Mouse (Mus musculus): ENCODE data around the gene Atp5j2.
"Not testable (repeated sequence)": the region's sequence is repeated elsewhere in the genome, so short reads cannot be mapped to it uniquely, and the experiment has no call there.

Atp5j2 gene

DNA sequence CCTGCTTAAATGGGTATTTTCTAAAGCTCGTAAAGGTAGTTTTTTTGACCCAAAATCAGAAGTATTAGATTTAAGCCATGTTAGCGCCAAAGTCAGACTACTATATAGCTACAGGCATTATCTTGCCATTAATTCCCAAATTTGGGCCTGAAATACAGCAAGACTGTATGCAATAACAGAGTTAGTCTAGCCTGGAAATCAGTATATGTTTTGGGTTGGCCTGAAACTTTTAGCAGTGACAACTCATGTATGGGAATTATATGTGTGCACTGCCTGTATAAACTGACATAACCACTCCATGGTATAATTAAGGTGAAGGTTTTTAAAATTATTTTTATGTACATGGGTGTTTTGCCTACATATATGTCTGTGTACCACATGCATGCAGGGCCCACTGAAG, at the start of gene Atp5j2:
Gene Atp5j2, minus strand, starts transcription at position 101 of the 400 bp plus-strand sequence.
- in situ Hi-C loops (cut with MboI): no loop called here

DNA sequence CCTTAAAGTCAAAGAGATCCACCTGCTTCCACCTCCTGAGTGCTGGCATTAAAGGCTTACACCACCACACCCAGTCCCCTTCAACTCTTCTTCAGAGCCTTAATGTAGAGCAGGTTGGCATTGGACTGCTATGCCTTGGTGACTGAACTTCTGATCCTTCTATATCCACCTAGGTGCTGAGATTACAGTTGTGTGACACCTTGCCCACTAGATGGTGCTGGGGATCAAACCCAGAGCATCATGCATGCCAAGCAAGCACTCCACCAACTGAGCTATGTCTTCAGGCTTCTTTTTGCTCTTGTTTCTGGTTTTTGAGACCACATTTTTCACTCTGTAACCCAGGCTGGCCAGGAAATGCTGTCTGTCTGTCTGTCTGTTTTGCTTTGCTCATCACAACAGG, 42.8 kb upstream of the Atp5j2 start:
- in situ Hi-C loops (cut with MboI): no loop called here

DNA sequence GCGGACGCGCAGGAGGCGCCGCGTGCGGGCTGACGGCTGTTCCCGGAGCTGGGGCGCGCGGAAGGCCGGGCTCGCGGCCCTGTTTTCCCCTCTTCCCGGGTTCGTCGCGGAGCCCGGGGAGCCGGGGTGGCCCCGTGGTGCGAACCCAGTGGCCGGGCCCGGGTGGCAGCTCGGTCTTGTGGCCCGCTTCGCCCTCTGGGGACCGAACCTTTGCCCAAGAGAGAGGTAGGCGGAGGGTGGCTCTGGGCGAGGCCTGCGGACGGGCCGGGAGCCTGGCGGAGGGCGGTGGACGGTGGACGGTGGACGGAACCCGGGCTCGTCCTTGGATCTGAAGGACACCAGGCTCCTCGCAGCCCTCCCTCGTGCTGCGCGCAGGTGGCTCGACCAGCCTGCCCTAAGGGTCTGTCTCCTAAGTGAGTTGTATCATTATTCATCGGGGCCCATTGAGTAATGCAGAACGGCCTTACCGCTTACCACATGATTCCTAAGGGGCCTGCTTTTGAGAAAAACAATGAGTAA, 40.1 kb upstream of the Atp5j2 start:
- in situ Hi-C loops (cut with MboI): no loop called here

DNA sequence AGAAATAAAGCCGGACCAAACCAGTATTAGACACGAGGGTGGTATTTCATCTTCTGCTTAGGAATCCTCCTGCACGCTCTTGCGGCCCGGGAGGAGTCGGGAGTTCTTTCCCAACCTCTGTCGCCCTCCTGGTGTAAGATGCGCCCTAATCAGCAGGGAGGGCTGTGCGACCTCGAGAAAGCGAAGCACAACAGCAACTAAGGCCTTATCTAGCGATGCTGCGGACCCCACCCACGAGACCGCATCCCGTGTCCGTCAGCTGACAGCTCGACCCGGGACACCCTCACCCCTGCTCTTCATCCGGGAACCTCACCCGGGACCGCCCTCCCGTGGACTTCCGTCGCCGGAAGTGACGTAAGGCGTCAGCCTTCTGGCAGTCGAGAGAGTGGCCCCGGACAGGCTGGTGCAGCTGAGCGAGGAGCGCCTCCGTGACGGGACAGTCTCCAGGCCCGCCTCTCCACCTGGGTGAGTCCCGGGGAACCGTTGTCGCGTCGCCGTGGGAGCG, 39.6 kb upstream of the Atp5j2 start, which contains the start of gene Zfp655:
Gene Zfp655, plus strand, starts transcription at position 349 of the 505 bp plus-strand sequence.
- in situ Hi-C loops (cut with MboI): no loop called here

DNA sequence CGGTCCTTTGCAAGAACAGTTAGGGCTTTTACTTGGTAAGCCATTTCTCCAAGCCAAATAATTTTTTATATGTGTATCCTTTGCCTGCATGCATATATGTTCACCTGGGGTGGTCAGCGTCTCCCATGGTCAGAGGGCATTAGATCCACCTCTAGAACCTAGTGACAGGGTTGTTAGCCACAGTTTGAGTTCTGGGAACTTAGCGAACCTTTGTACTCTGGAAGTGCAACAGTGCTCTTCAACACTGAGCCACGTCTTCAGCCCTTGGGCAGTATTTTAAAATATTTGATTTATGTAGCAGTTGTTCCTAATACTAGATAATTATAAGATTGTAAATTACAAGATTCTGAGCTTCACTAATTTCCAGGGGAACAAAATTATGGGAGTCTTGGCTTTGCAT, 38.8 kb upstream of the Atp5j2 start:
- in situ Hi-C loops (cut with MboI): no loop called here

DNA sequence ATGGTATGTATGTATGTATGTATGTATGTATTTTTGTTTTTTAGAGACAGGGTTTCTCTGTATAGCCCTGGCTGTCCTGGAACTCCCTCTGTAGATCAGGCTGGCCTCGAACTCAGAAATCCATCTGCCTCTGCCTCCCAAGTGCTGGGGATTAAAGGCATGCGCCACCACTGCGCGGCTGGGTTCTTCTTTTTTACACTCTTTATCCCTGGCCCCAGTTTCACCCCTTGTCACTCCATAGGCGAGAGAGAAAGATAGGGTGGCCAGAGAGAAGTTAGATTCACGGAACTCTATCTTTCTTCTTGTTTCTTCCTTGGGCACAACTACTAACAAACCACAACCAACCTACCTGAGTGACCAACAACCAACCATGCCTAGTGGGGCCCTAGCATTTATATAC, 37.4 kb upstream of the Atp5j2 start:
- in situ Hi-C loops (cut with MboI): not testable (repeated sequence)

DNA sequence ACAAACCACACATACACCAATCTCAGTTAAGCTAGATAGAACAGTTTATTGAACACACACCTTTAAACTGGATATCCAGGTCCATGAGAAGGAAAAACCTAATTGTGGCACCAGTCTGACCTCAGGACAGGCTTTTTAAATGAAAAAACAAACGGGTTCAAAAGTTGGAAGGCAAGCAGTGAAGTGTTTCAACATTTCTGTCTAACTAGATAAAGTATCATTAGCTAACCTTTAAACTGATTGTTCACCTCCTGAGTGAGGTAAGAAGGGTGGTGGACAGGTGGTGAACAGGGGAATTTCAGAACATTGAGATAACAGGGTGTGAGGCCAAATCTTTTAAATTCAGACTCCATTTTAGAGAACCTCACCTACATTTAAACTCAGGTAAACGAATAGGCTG, 34.6 kb upstream of the Atp5j2 start:
- in situ Hi-C loops (cut with MboI): no loop called here

DNA sequence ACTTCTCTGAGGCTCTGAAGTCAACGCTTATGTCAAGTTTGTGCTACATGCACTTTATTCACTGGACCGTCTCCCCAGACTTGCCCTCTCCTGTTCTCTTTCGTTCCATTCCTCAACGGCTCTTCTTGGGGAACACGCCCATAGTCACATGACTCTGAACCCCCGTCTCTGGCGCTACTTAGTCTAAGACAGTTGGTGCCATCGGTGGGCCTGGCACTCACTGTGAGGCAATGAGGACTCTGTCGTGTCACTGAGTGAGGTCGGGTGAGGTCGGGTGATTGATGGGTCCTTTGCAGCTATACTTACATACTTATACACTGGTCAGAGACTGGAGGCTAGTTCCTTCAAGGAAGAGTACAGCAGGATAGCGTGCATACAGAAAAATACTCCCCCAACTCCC, 31.5 kb upstream of the Atp5j2 start:
- in situ Hi-C loops (cut with MboI): no loop called here

DNA sequence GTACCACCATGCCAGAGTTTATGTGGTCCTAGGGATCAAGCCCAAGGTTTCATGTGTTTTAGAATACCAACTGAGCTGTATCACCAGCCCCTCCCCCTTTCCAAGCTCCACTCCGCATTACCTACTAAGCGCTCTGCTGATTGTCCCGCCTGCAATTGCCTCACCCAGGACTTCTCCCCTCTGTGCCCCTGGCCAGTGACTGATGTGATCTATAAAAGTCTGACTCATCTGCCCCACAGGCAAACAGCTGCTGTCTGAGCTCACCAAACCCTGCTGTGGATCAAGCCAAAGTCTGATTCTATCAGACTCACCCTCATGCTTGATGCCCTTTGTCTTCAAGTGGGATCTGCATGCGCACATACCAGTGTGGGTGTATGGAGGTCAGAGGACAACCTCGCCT, 31.0 kb upstream of the Atp5j2 start:
- in situ Hi-C loops (cut with MboI): no loop called here

DNA sequence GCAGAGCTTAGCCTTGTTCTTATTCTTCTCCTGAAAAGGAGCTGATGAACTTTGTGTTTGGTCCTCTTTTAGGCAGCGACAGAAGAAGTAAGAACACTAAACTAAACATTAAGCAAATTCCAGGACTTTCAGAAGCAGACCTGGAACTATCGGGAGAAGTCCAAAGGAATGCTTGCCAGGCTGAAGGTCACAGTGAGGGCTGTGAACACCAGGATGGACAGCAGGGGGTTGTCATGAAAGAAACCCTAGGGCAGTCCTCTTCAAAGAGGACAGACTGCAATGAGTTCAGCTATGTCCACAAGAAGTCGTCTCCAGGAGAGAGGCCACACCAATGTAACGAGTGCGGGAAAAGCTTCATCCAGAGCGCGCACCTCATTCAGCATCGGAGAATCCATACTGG, 28.1 kb upstream of the Atp5j2 start:
- in situ Hi-C loops (cut with MboI): no loop called here

DNA sequence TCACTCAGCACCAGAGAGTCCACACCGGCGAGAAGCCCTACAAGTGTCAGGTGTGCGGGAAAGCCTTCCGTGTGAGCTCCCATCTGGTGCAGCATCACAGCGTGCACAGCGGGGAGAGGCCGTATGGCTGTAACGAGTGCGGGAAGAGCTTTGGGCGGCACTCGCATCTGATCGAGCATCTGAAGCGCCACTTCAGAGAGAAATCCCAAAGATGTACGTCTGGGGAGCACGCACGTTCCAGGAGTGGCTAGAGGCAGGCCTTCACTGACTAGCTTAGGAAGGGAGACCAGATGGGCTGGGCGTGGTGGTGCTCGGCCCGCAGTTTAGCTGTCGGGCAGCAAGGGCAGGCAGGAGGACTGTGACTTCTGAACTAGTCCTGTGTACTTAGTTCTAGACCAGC, 26.8 kb upstream of the Atp5j2 start:
- in situ Hi-C loops (cut with MboI): no loop called here

DNA sequence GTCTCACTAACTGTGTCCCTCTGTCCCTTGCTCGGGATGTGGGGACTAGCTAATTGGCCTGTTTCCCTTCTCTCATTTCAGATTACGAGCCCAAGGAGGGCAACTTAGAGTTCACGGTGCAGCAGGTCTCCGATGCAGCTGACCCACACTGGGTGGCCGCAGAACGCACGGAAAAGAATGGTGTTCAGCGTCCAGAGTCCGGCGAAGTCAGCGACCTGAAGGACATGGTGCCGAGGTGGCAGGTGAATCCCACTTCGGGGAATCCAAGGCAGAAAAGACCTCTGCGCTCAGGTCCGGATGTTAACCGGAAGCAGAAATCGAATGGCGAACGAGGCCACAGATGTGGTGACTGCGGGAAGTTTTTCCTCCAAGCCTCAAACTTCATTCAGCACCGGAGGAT, 26.3 kb upstream of the Atp5j2 start:
- in situ Hi-C loops (cut with MboI): no loop called here

DNA sequence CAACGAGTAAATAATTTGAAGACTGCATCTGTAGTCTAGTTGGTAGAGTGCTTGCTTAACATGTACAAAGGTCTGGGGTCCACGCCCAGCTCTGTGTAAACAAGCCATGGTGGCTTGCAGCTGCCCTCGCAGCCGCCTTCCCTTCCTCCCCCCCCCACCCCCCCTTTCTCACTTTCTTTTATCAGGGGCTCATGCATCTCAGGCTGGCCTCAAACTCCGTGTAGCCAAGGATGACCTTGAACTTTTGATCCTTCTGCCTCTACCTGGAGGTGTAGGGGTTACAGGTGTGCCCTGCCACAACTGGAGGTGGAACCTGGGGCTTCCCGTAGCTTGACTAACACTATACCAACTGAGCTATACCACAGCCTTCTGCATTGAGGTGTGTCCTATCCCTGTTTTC, 25.9 kb upstream of the Atp5j2 start:
- in situ Hi-C loops (cut with MboI): no loop called here

DNA sequence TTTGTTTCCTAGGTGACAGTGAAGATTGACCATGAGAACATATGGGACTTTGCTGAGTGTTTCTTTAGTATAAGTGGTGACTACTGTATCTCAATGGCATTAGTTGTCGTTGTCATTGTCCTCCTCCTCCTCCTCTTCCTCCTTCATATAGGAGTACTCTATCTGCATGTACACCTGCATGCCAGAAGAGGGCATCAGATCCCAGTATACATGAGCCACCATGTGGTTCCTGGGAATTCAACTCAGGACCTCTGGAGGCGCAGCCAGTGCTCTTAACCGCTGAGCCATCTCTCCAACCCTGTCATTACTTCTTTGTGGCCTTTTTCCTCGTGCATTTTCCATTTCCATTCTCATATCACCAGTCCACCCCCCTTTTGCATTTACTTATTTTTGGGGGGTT, 22.8 kb upstream of the Atp5j2 start:
- in situ Hi-C loops (cut with MboI): no loop called here

DNA sequence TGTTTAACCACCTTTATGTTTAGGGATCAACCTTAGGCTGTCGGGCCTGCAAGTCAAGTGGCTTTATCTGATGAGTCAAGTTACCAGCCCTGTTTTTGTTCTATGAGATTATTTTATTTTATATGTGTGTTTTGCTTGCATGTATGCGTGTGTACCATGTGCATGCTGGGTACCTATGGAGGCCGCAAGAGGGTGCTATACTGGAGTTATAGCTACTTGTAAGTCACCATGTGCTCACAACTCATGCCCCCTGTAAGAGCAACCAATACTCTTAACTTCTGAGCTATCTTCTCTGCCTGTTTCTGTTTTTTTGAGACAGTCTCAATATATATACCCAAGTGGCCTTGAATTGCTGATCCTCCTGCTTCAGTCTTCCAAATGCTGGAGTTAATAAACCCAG, 21.6 kb upstream of the Atp5j2 start:
- in situ Hi-C loops (cut with MboI): no loop called here

DNA sequence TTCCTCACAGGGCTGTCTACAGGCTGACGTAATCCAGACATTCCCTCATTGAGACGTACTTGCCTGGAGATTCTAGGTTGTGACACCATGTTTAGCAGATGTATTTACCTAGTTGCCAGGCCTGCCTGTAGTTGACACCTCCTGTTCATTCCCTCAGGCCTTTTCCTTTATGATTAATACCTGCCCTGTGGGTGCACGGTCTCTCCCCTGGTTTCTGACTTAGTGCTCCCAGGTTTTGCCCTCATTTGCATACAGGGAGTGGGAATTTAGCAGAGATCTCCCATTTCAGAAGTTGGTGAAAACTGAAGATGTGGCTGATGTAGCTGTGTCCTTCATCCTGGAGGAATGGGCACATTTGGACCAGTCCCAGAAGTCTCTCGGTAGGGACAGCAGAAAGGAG, 20.4 kb upstream of the Atp5j2 start:
- in situ Hi-C loops (cut with MboI): no loop called here

DNA sequence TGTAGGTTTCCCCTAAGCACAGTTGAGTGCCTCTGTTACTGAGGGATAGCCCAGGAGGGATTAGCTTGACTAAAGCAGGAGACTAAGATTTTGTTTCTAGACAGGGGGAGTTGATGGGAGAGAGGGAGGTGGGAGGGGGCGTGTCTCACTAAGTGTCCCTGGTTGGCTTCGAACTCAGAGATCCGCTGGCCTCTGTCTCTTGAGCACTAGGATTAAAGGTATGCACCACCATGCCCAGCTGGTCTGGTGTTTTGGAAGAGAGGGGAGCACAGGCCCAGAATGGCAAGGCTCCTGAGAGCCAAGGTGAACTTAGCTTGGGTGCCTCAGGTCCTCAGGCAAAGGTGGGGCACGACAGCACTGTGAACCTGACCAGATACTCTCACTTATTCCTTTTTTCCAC, 19.5 kb upstream of the Atp5j2 start:
- in situ Hi-C loops (cut with MboI): no loop called here

DNA sequence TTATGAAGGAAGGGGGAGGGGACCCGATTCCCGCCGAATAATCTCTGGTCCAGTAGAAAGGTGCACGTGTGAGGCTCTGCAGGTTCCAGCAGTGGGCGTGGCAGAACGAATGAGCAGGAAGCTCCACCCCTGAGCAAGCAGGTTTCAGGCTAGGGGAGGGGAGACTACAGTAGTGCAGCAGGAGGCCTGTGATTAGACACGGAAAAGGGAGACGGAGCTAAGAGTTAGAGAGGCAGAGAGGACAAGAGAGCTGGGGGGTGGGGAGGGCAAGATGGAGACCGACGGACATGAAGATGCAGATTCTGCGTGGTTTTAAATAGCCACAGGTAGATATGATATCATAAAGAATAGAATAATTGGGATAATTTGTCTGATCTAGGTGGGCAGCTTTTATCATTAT, 16.5 kb upstream of the Atp5j2 start:
- in situ Hi-C loops (cut with MboI): not testable (repeated sequence)

DNA sequence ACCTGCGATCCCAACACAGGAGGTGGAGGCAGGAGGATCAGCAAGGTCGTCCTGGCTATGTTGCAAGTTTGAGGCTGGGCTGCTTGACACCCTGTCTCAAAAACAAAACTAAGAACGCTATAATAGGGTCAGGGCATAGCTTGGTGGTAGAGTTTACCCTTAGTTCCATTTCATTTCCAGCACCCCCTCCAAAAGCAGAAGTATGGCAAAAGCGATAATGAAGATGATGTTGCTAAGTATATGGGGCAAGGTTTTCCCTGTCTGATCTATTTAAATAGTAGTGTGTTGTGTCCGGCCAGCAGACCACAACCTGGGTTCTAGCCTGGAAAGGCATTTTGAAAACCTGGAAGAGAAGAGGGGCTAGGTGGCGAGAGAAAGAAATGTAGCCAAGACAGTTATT, 16.1 kb upstream of the Atp5j2 start:
- in situ Hi-C loops (cut with MboI): no loop called here

DNA sequence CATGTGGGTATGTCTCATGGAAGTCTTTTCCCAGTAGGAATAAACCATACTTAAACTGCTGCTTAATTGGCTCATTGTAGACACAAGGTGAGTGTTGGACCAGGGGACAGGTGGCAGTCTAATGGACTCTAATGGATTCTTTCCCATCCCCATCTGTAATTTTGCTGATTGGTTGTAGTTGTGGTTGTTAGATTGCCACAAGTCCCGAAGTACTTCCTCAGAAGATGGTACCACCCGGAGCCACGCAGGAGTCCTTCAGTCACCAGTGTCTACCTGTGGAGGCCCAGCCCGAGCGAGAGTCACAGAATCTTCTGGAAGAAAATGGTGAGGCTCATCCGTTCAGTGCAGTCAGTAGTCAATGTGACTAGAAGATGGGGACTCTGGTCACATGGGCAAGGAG, 15.5 kb upstream of the Atp5j2 start:
- in situ Hi-C loops (cut with MboI): no loop called here

DNA sequence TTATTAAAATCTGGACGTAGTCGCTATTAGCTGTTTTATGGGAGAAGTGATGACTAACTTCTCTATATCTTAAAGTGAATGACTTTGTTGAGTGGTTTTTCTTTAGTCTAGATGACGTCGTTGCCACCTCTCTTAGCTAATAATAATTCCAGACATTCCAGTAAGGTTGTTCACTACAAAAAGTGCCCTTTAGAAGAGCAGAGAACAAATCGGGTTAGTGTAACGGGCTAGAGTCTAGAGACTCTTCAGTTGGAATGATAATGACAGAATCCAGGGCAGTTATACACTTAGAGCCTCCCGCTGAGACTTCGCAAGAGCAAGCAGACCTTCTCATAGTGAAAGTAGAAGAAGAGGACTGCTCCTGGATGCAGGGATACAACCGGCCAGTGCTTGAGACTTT, 13.2 kb upstream of the Atp5j2 start:
- in situ Hi-C loops (cut with MboI): no loop called here

DNA sequence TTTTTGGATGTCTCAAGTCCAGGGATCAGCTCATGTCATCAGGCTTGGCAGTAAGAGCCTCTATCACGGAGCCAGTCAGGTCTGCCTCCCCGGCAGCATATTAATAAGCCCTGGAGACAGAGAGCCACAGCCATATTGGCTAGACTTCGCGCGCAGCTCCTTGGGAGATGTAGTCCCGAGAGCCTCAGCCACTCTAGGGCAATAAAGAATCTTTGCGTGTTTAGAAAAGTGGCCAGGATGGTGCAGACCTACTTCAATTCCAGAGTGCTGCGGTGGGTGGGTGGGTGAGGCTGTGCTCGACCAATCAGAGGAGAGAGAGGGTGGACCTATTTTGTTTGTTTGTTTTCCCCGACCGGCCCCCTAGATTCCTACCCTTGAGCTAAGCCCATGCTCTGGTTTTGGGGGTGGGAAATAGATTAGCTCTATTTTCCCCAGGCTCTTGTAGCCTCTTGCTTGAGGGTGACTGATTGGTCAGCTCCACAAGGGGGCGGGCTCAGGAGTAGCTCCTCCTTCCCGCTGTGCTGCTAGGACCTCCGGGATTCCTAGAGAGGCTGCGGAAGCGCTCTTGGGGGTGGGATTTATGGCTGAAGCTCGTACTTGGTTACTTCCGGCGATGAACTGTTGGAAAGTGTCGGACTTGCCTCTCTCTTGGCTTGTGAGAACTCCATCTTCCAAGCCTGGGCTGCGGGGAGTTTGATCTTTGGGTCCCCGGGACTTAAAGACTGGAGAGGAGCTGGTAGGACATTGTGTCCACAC, 12.3 kb upstream of the Atp5j2 start, which contains the start of gene Zkscan5:
Gene Zkscan5, plus strand, starts transcription at position 627 of the 756 bp plus-strand sequence.
- in situ Hi-C loops (cut with MboI): no loop called here

DNA sequence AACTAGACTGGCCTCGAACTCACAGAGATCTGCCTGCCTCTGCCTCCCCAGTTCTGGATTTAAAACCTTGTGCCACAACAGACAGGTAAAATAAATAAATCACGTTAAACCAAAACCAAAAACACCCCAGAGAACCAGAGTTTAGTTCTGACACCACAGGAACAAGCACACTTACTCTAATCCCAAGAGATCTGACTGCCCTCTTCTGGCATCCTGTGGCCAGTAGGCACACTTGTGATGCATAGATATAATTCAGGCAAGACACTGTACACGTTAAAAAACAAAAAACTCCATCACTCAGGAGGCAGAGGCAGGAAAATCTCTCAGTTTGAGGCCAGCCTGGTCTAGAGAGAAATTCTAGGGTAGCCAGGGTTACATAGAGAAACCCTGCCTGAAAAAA, 10.6 kb upstream of the Atp5j2 start:
- in situ Hi-C loops (cut with MboI): no loop called here
